Mouse (Mus musculus): ENCODE measurements around the gene Mrpl34.

Mrpl34 gene

GRCm38 (mm10) chr8:71463188-71464033 lies 1.3 kb upstream of the Mrpl34 start, which contains the start of gene Abhd8:
Gene Abhd8, minus strand, starts transcription at chr8:71463655.
- peak; percentile 88; the same call in 1 of the 2 replicates for TF ChIP-seq GATA4 (IDR thresholded peaks at IDR 0.05; ENCODE audit: insufficient replicate concordance, low read length)

DNA sequence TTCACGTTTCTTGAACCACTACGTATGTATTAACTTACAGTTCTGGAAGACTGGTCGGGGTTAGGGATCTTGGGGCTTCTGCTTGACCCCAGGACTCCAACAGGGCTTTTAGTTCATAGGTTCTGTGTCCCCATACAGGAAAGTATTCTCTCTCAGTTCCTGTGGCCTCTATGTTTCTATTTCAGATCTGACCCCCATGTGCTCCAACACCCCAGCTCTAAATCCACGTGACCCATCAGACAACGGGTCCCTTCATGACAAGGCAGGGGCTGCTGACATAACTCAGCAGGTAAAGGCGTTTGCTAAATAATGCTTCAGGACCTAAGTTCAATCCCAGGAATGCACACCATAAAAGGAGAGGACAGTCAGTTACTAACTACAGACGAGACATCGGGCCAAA lies 974 bp downstream of the Mrpl34 start:
- TF ChIP-seq GATA4 (IDR thresholded peaks at IDR 0.05; ENCODE audit: insufficient replicate concordance, low read length): no peak

- TF ChIP-seq GATA4 (IDR thresholded peaks at IDR 0.05; ENCODE audit: insufficient replicate concordance, low read length): no peak
Measured at GRCm38 (mm10) chr8:71466198-71466597, 1.4 kb downstream of the Mrpl34 start.

- no peak for TF ChIP-seq GATA4 (IDR thresholded peaks at IDR 0.05; ENCODE audit: insufficient replicate concordance, low read length)
Measured at GRCm38 (mm10) chr8:71467201-71467600, 2.4 kb downstream of the Mrpl34 start.

DNA sequence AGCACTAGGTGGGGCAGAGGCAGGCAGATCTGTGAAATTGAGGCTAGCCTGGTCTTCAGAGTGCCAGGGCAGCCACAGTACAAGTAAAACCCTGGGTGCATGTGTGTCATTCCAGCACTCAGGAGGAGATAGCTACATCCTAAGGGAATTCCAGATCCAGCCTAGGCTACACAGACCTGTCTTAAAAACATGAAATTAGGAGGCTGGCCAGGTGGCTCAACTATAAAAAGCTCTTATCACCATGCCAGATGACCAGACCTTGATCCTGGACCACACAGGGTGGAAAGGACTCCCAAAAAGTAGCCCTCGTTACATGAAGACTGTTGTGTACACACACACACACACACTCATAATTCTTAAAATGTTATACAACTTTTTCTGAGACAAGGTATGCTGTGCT lies 3.2 kb downstream of the Mrpl34 start:
- no peak for TF ChIP-seq GATA4 (IDR thresholded peaks at IDR 0.05; ENCODE audit: insufficient replicate concordance, low read length)

- TF ChIP-seq GATA4 (IDR thresholded peaks at IDR 0.05; ENCODE audit: insufficient replicate concordance, low read length): no peak
Measured at GRCm38 (mm10) chr8:71468916-71469315, 4.2 kb downstream of the Mrpl34 start, which contains the start of gene Dda1. Gene Dda1, plus strand, starts transcription at chr8:71469199.

- TF ChIP-seq GATA4 (IDR thresholded peaks at IDR 0.05; ENCODE audit: insufficient replicate concordance, low read length): no peak
Measured at GRCm38 (mm10) chr8:71469411-71469810, 4.7 kb downstream of the Mrpl34 start.

DNA sequence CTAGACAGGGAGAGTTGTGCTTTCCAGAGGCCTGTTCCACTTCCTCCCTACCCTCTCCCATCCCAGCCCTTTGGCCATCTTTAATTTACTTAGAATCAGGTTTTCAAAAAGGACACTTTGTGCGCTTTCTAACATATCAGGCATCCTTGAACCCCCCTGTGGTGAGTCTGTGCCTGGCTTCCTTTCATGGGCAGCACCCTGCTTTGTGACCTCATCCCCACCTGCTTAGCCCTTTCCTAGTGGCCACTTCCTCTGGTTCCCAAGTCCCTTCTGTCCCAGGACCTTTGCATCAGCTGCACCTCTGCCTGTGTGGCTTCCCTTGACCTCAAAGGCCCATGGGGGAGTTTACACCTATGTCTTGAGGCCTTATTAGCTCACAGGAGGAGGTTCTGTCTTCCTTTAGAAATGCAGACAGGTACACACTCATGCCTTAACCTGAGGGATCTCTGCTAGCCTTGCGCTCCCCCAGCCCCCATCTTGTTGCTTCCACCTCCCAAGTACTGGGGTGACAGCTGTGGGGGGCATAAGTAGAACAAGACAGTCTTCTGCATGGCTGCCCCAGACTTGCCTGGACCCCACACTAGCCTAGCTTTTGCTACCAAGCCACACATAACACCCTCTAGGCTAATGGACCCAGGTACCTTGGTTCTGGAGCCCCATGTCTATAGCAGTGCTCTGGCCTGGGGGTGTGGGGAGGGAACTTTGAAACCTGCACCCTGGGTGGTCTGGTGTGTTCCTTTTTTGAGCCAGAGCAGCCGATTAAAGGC lies 5.6 kb downstream of the Mrpl34 start:
- no peak for TF ChIP-seq GATA4 (IDR thresholded peaks at IDR 0.05; ENCODE audit: insufficient replicate concordance, low read length)

- TF ChIP-seq GATA4 (IDR thresholded peaks at IDR 0.05; ENCODE audit: insufficient replicate concordance, low read length): no peak
Measured at GRCm38 (mm10) chr8:71470913-71471255, 6.1 kb downstream of the Mrpl34 start.

DNA sequence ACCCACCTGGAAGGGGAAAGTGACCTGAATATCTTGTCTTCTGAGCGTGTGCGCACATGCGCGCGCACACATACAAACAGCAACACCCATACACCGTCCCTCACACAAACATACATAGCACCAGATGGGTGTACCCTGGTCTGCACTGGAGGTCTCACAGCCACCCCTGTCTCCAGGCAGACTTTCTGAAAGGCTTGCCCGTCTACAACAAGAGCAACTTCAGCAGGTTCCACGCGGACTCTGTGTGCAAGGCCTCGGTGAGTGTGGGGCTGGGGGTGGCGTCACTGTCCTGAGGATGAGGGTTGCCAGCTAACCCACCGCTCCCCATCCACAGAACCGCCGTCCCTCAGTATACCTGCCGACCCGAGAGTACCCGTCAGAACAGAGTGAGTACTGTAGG lies 7.1 kb downstream of the Mrpl34 start:
- no peak for TF ChIP-seq GATA4 (IDR thresholded peaks at IDR 0.05; ENCODE audit: insufficient replicate concordance, low read length)

DNA sequence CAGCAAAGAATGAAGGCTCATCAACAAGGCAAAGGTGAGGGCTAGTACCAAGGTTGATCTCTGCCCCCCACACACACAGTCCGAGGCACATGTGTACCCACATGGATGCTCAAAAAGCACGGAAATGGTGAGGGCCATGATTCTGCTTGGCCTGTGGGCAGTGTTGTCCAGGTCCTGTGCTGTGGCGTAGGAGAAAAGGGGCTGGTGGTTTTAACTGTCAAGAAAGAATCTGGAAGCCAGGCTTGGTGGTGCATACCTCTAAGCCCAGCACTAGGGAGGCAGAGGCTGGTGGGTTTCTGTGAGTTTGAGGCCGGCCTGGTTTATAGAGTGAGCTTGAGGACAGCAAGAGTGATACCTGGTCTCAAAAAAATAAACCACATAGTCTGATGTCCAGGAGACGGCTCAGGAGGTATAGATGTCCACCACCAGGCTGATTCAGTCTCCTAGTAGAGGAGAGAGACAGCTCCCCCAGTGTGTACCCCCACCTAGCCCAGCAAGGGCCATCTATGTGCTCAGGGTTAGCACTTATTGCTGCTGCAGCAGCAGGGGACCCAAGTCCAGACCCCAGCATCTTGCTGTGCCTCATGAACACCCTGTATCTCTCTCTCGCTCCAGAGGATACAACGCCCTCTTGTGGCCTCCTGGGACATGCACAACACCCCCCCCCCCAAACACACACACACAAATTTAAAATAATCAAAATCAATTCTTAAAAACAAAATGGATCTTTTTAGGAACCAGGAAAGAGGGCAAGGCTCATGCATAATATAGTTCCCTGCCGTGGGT lies 8.0 kb downstream of the Mrpl34 start:
- TF ChIP-seq GATA4 (IDR thresholded peaks at IDR 0.05; ENCODE audit: insufficient replicate concordance, low read length): no peak

DNA sequence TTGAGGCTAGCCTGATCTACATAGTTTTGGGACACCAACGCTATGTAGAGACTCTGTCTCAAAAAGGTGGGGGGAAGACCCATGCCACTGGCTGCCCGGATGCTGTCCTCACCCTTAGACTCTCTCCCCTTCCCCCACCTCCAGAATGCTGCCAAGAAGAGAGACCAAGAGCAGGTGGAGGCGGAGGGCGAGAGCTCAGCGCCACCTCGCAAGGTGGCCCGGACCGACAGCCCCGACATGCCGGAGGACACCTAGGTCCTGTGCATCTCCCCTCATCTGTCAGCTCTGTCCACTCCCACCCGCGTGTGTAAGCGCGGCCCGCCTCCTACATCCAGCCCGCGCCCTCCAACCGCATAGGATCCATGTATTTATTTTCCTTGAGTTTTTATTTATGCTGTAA lies 9.6 kb downstream of the Mrpl34 start:
- no peak for TF ChIP-seq GATA4 (IDR thresholded peaks at IDR 0.05; ENCODE audit: insufficient replicate concordance, low read length)

DNA sequence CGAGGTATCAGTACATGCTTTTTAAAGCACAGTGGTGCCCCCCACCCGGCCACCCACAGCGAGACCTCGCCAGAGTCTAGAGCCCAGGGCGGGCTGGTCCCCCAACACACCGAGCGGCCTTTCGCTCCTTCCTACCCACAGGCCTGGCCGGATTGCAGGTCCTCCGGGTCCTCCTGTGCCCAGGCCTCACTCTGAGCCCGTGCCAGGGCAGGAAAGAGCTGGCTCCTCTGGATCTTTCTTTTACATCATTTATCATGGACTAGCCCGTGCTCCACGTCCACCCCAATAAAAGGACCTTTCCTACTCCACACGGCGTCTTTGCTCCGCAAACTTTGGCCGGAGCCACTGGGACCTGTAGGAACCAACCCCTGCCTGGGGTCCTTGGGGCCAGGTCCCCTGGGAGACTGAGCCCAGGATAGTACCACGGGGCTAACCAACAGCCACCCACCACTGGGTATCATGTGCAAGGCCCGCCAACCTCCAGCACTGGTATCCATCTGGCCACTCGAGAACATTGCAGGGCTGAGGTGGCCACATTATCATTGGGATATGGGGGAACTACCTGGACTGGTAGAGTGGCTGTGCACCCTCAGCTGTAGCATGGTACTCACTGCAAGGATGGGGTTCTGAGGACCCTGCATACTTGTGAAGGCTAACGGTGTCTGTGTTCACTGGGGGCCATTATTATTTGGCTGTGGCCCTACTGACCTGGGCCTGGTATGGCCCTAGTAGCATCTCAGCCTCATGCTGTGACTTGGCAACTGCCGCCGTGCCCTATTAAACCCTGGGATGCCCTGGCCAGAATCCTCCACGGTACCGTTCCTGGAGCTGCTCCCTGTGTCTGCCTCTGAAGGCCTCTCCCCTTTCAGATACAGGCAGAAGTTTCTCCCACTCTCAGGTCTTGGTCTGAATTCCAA lies 10.3 kb downstream of the Mrpl34 start:
- no peak for TF ChIP-seq GATA4 (IDR thresholded peaks at IDR 0.05; ENCODE audit: insufficient replicate concordance, low read length)

DNA sequence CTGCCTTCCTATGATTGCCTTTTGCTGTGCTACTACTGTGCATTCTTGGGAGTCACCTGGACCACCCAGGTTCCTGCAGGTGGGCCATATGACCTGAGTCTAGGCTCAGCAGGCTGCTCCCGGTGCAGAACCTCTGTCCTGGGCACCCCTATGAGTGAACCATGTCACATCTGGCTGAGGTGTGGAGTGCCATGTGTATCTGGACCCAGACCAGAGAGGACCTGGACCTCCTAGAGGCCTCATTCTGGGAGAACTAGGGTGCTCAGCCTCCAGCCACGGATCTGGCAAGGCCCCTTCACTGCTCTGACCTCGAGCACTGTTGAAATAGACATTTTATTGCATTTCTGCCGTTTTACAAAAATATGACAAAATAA lies 10.9 kb downstream of the Mrpl34 start:
- no peak for TF ChIP-seq GATA4 (IDR thresholded peaks at IDR 0.05; ENCODE audit: insufficient replicate concordance, low read length)

All from liver, adult (tissue).